Mouse (Mus musculus) myocyte (in vitro differentiated cells): ENCODE data around the gene Rab35.

Experiments used
- CEBPB ChIP-seq: IDR thresholded peaks from 2 replicates; pipeline ENCODE4 v1.6.1; 2011; ENCODE audit warnings: mild to moderate bottlenecking, moderate library complexity; ENCODE audit not compliant: poor library complexity, insufficient read depth, severe bottlenecking
- MAX ChIP-seq: IDR thresholded peaks from one replicate; pipeline ENCODE4 v1.6.1; 2011; ENCODE audit warnings: low read depth, mild to moderate bottlenecking, control low read depth
- POLR2A ChIP-seq: IDR thresholded peaks from one replicate; pipeline ENCODE4 v1.6.1; 2011; ENCODE audit warnings: low read depth, mild to moderate bottlenecking, control low read depth, moderate library complexity; ENCODE audit not compliant: insufficient read length
- POLR2AphosphoS2 ChIP-seq: IDR thresholded peaks from one replicate; pipeline ENCODE4 v1.6.1; 2011; ENCODE audit warnings: low read depth, control low read depth; ENCODE audit not compliant: insufficient read length
- REST ChIP-seq: IDR thresholded peaks from one replicate; pipeline ENCODE4 v1.6.1; 2011; ENCODE audit warnings: mild to moderate bottlenecking, control low read depth, moderate library complexity; ENCODE audit not compliant: insufficient read depth, insufficient read length
- TCF12 ChIP-seq: IDR thresholded peaks from one replicate; pipeline ENCODE4 v1.6.1; 2011; ENCODE audit warnings: mild to moderate bottlenecking, control low read depth; ENCODE audit not compliant: poor library complexity, insufficient read depth, severe bottlenecking
- TCF3 ChIP-seq: IDR thresholded peaks from one replicate; pipeline ENCODE4 v1.6.1; 2011; ENCODE audit warnings: low read depth, control low read depth; ENCODE audit not compliant: insufficient read length
- USF1 ChIP-seq: IDR thresholded peaks from one replicate; pipeline ENCODE4 v1.6.1; 2011; ENCODE audit warnings: low read depth, mild to moderate bottlenecking, control low read depth, moderate library complexity

DNA sequence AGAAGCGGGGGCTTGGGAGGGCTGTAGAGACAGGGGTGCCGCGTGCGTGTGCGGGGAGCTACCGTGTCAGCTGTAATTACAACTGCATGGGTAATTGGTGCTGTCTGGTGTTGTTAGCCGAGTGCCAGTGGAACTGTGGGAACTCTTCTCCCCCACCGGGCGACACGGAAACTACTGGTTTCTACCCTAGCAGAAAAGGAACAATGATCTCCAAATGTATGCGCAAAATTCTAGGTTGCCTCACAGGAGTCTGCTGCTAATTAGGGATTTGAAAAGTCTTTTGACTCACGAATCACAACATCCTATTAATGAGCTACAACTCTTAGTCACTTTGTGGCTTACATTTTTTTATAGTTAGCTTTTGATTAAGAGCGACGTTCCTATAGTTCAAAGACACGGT is 45.5 kb upstream of the Rab35 start:
- TF ChIP-seq USF1 (no peak), MAX (no peak), POLR2A (no peak), TCF12 (no peak), CEBPB (no peak), POLR2AphosphoS2 (no peak), REST (no peak), TCF3 (no peak)
